Mouse (Mus musculus): Measurements from ENCODE around the gene Dph1. TPM values are rescaled to one million over a fixed set of nuclear protein-coding genes. Genes with fewer than 3 reads are reported as not detected.

Gene Dph1
- total RNA-seq (2017), result 3.4 and 6.6 TPM in 2 replicates

DNA sequence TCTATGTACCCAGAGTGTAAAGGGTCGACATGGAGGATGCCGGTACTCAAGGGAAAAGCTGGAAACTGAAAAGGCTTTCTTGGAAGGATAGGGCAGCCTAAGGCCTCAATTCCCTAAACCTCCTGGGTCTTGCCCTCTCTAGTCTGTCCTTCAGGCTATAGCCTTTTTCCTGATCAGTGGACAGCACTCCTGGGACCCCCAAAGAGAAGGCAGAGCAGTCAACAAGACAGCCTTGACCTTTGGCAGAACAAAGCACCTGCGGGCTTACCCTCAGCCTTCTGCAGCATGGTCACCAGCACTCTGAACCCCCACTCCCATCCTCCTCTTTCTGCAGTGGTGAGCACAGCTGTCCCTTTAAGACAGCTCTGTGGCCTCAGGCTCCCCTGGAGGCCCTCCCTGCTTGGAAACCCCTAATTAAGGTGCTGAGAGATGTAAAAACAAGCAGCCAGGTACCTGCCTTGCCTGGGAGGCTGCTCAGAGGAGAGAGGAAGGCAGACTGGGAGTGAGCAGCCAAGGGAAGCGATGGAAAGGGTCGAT is at the start of gene Dph1:
TSS of gene Dph1 (minus strand) at position 337 of the 537 bp plus-strand sequence.
- no peak for ATAC-seq (ENCODE audit: extremely low read depth, insufficient number of reproducible peaks, low FRiP score, poor library complexity, severe bottlenecking)

DNA sequence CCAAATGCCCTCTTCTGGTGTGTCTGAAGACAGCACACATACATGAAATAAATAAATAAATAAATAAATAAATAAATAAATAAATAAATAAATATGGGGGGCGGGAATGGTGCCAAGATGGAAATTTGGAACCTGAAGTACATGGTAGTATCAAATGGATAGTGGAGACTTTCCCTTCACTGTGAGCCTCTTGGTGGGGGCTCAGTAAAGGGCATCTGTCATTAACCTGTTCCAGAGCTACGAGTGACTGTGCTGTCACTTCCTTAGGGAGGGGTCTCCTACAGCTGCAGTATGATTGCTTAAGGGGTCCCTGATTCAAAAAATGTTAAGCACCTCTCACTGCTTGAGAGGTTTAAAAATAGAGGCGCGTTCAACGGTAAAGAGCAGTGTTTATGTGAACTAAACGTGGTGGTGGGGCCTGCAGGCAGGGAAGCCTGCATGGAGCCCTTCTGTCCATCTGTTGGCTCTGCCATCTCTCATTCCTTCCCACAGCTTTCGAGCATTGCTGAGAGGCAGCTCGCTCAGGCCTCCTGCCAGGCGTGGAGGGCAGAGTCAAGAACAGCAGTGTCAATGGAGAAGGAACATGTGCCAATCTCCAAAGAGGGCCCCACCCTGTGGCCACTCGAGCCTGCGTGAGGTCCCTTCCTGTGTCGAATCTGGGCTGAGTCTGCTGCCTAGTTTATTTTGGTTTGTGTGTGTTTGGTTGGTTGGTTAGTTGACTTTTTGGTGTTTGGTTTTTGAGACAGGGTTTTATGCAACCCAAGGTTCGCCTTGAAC is 49.3 kb upstream of the Dph1 start:
- ATAC-seq (ENCODE audit: extremely low read depth, insufficient number of reproducible peaks, low FRiP score, poor library complexity, severe bottlenecking), result no peak

DNA sequence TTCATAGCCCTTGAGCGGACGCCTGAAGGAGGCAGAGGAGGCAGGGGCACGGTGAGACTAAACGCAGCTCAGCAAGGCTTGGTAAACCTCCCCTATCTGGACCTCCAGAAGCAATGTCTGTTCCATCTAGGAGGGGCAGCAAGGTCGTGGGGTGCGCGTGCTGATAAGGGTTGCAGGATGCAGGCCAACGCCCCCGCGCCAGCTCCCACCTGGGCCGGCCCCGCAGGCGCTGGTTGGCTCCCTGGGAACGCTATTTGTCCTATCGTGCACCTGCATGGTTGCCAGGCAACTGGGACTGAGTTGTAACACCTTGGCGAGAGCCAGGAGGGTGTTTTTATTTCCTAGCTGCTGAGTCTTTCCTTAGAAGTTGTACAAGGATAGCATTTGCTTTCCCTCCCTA is 43.7 kb upstream of the Dph1 start:
- ATAC-seq (ENCODE audit: extremely low read depth, insufficient number of reproducible peaks, low FRiP score, poor library complexity, severe bottlenecking), result no peak

DNA sequence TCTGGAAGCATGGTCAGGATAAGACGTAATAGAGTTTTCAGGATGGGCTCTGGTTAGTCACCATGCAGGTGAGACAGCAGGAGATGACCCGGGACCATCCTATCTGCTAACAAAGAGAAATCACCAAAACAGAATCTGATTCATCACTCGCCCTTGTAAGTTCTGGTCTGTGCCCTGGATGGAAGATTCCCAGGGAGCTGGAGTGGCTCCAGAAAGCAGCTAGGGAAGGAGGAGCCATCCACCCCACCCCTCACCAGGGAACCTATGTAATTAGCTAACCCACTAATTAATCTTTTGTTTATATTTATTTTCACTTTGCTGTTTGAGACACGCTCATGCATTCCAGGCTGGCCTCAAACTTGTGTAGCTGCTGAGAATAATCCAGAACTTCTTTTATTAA is 41.4 kb upstream of the Dph1 start:
- ATAC-seq (ENCODE audit: extremely low read depth, insufficient number of reproducible peaks, low FRiP score, poor library complexity, severe bottlenecking), result no peak

DNA sequence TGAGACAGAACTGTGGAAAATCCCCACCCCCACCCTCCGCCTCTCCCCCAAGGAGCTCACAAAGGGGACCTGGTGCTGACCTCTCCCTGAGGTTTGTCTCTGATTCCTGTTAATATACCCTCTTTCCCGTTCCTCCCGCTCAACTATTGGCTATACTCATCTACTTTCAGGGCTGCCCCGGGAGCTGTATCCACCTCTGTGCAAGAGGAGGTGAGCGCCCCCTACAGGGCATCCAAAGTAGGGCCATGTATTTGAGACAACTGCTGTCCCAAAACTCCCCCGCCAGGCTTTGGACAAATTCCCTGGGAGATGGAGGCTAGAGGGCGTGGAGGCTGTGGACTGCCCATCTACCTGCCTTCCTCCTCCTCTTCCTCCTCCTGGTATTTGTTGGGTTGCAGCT is 40.7 kb upstream of the Dph1 start:
- peak; percentile 36; the same call in 1 of the 2 replicates for ATAC-seq (ENCODE audit: extremely low read depth, insufficient number of reproducible peaks, low FRiP score, poor library complexity, severe bottlenecking)

DNA sequence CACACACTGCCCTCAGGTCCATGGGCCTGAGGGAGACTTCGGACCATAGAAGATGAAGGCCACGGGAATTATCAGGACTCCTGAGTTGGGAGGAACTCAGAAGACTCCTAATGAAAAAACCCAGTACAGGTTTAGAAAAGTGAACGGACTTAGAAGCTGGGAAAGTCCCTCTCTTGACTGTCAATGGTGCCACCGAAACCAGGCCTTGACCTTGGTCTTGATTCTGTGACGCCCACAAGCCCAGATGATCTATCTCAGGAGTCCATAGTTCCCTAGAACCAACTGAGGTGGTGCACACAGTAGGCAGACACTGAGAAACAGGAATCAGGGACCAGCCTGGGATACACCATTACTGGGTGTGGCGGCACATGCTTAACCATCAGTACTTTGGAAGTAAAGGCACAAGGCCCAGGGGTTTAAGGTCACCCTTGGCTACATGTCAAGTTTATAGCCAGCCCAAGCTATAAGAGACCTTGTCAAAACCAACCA is 39.3 kb upstream of the Dph1 start:
- ATAC-seq (ENCODE audit: extremely low read depth, insufficient number of reproducible peaks, low FRiP score, poor library complexity, severe bottlenecking), result no peak

DNA sequence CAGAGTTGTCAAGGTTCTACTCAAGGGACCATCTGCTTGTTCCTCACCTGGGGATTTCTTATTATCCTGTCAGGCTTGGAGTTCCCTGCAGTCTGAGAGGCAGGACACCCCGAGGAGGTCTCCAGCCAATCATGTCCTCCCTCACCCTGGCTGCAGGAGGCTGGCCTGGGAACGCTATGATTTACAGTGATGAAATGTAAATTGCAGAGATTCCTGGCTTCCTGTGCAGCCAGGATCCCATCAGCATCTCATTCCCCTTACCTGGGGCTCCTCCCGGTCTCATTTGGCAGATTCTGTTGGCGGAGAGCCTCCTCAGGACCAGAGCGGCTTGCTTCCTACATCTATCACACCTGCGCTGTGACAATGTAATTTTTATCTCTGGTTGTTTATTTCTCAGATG is 38.2 kb upstream of the Dph1 start:
- no peak for ATAC-seq (ENCODE audit: extremely low read depth, insufficient number of reproducible peaks, low FRiP score, poor library complexity, severe bottlenecking)

DNA sequence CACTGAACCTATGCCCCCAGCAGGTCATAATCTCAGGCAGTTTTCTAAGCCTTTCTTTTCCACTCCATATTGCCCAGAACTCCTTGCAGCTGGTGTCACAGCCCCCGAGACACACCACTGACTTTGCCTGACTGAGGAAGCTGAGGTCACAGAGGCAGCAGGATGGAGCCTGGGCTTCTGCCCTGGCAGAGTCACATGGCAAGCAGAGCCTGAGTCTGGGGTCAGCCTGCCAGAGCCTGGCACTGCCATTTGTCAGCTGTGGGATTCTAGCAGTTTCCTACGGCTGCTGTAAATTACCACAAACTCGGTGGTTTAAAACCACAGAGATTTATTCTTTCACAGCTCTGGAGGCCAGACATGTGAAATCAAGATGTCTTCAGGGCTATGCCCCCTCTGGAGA is 36.6 kb upstream of the Dph1 start:
- no peak for ATAC-seq (ENCODE audit: extremely low read depth, insufficient number of reproducible peaks, low FRiP score, poor library complexity, severe bottlenecking)

DNA sequence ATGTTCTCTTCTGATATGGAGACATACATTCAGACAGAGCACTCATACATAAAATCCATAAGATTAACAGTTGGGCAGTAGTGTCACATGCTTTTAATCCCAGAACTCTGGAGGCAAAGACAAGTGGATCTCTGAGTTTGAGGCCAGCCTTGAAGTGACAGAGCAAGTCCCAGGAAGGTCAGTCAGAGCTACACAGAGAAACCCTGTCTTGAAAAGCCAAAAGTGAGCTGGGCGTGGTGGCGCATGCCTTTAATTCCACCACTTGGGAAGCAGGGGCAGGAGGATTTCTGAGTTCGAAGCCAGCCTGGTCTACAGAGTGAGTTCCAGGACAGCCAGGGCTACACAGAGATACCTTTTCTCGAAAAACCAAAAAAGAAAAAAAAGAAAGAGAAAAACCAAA is 33.8 kb upstream of the Dph1 start:
- no peak for ATAC-seq (ENCODE audit: extremely low read depth, insufficient number of reproducible peaks, low FRiP score, poor library complexity, severe bottlenecking)

DNA sequence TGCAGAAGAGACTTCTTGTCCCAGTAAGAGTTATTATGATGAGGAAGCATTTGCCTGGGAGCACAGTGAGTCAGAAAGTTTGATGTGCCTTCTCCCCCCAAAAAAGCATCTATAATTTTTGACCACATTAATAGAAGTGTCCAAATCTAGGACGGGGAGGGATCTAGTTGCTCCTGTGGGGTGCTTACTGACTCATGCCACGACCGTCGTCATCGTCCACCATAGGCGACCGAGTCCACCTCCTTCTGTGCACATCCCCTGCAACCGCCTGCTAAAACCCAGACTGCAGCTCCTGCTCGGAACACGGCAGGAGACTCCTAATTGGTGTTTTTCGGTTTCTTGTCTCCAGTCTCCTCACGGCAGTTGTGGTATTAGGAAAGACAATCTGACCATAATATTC is 33.0 kb upstream of the Dph1 start:
- ATAC-seq (ENCODE audit: extremely low read depth, insufficient number of reproducible peaks, low FRiP score, poor library complexity, severe bottlenecking), result no peak

DNA sequence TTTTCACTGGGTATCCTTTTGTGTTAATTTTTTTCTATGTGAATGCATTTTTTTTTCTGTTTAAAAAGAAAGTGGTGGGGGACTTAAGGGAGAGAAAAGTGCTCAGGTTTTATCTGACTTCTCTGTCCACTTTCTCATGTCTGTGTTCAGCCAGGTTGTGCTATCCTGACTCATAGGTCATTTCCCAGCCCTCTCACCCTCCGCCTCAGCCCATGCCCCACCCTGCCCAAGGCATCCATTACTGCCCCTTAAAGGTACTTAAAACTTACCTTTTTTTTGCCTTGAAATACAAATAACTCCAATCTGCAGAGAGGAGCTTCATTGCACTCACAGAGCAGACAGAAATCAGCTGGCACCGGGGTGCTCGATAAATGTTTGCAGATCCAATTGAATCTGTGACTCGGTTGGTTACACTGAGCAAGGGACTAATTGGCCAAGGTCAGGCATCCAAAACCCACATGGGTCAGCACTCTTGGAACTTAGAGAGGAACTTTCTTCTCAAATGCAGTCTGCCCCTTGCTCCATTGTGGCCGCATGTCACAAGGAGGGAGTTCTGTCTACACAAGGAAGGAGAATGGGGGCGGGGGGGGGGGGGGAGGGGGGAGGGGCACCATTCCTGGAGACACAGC is 29.6 kb upstream of the Dph1 start:
- no peak for ATAC-seq (ENCODE audit: extremely low read depth, insufficient number of reproducible peaks, low FRiP score, poor library complexity, severe bottlenecking)

DNA sequence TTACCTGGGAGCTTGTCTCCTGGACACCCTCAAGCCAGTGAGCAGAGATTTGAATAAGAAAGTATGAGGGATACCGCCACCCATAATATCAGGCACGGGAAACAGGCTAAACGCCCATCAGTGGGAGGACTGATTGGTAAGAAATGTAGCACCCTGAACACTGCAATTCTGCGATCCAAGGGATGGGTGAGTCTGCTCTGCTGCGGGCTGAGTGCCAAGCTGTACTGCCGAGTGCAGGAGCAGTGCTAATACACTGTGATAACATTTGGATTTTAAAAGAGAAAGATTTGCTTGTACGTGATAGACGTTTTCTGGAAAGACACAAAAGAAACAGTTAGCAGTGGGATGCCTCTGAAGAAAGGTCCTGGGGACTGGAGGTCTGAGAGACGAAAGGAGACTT is 29.1 kb upstream of the Dph1 start:
- ATAC-seq (ENCODE audit: extremely low read depth, insufficient number of reproducible peaks, low FRiP score, poor library complexity, severe bottlenecking), result no peak

DNA sequence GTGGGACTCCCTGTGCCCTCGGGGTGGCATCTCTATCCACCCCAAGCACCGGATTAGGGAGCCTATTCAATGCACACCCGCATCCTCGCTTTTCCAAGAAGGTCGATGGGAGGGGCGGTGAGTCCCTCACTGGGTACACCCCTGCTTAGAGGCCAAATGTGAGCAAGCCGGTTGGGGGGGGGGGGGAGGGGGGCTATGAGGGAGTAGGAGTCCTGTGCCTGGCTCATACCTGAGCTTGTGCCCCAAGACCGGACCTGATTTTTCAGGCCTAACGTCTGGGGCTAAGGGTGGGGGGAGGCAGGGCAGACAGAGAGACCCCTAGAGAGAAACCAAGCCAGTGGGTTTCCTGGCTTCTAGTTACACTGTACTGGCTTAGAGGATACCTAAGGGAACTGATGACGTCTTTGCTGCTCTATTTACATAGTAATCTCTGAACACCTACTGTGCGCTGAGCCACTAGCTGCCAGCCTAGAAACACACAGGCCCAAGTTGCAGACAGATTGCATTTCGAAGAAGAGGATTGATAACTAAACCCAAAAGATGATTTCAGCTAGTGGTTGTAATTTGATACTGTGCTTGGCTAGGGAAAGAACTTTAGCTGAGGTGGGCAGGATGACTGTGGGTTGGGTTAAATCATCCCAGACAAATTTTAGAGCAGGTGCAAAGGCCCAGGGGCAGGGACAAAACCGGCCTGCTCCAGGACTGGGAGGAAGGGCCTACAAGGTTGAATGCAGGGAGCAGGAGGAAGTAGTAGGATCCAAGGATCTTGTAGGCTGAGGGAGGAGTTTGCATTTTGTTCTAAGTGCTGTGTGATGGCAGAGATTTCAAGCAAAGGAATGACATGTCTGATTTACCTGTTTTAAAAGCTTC is 23.3 kb upstream of the Dph1 start:
- ATAC-seq (ENCODE audit: extremely low read depth, insufficient number of reproducible peaks, low FRiP score, poor library complexity, severe bottlenecking), result no peak

DNA sequence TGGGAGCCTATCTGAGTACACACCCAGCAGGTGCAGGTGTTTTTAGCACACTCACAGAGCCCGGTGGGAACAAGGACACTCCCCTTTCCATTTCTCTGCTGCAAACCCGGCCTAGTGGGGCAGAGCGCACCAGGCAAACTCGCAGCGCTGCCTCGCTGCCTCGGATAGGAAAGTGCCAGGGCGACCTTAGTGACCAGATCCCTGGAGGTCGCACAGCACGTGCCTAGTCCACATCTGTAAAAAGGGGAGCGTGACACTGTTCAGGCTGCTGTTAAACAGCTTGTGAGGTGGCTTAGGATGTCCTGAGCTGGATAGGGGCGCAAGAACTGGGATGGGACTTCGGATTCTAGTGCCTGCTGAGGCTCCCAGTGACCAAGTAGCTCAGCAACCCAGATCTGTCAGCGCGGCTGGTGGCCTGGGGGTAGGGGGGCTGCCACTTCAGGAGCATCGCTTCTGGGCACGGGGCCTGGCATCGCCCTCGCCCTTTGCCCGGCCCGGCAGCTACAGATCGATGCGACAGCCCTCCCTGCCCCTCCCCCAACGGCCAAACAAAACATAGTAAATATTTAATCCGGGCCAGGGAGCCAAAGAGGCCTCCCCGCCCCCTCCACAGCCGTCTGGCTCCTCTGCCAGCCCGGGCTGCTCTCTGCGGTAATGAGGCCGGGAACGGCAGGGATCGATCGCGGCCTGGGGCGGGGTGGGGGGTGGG is 22.5 kb upstream of the Dph1 start:
- ATAC-seq (ENCODE audit: extremely low read depth, insufficient number of reproducible peaks, low FRiP score, poor library complexity, severe bottlenecking), result no peak

DNA sequence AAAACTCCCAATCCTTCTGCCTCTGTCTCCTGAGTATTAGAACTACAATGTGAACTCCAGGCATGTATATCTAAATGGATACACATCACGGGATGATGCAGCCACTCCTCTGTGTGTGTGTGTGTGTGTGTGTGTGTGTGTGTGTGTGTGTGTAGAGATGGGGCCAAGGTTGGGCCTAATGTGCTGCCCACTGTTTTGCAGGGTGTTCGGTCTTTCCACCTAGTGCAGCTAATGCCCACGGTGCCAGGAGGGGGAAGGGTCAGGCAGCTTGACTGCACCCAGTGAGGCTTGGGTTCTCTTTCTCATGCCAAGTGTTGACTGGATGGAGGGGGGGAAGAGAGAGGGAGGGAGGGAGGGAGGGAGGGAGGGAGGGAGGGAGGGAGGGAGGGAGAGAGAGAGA is 21.8 kb upstream of the Dph1 start:
- ATAC-seq (ENCODE audit: extremely low read depth, insufficient number of reproducible peaks, low FRiP score, poor library complexity, severe bottlenecking), result no peak

DNA sequence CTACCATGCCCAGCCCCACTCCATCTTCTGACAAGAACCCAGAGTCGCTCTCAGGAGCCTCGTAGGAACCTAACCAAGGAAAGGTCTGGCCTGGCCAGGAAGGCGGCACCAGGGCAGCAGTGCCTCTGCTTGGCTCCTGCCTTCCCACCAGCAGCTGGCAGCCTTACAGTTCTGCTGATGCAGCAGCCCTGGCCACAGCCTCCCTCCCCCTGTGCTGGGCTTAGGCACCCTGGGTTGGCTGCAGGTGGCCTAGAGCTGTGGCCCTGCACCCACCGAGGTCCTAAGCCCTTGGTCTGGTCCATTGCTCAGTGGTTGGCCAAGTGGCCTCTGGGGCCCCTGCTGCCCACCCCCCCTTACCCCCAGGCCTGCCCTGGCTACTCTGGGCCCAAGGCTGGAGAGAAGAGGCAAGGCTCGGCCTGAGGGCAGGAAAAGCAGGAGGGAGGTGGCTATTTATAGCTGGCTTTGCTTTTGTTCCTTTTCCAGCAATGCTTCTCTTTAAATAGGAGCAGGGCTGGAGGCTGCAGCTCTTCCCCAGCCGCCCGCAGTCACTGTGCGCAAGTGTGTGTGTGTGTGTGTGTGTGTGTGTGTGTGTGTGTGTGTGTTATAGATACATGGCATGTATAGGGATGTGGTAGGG is 21.1 kb upstream of the Dph1 start:
- ATAC-seq (ENCODE audit: extremely low read depth, insufficient number of reproducible peaks, low FRiP score, poor library complexity, severe bottlenecking), result no peak

DNA sequence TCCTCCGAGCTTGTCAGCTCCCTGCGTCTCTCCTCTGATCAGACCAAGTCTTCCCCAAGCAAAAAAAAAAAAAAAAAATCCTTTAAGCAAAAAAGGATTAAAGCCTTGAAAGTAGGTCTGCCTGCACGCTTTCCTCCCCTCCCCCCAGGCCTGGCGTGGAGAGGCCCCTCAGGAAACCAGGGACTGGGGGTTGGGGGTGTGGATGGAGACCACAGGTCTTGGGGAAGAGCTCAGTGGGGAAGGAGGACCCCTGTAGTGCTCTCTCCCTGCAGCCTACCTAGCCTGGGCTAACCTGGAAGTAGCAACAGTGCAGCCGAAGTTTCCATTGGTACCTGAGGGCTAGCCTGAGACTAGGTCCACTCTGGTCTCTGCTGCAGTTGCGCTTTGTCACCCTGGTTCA is 19.7 kb upstream of the Dph1 start:
- ATAC-seq (ENCODE audit: extremely low read depth, insufficient number of reproducible peaks, low FRiP score, poor library complexity, severe bottlenecking), result no peak

DNA sequence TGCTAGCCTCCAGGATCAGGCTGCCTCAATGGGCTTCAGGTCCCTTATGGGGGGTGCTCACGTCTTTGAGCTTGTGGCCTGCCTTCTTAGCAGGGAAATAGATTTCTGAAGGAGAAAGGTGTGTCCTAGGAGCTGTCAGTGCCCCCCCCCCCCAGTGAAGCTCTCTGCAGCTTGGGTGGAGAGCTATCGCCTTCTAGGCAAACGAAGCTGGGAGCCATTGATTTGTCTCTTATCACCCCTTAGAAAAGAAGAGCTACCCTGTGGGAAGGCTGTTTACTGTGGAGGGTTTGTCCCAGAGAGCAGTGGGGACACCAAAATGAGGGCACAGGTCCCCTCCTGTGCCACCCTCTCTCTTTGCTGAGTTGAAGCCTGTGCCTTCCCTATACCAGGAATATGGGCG is 19.1 kb upstream of the Dph1 start:
- no peak for ATAC-seq (ENCODE audit: extremely low read depth, insufficient number of reproducible peaks, low FRiP score, poor library complexity, severe bottlenecking)

Measured in neutrophil, adult 5-6 weeks (primary cell).